ENCODE assay signal across 16 mouse cellular contexts in the genomic region with DNA sequence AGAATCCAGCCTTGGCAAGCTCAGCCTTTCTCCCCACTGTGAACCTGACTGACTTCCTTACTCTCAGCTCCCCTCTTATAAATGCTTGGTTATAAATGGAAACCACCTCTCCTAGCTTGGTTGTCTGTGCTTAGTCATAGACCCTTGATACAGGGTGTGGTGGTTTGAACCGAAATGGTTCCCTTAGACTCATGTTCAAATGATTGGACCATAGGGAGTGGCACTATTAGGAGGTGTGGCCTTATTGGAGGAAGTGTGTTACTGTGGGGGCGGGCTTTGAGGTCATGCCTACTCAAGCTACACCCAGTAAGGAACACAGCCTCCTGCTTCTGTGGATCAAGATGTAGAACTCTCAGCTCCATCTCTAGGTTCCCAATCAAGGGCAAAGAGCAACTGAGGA. TPM values are rescaled to one million over a fixed set of nuclear protein-coding genes. Genes with fewer than 3 reads are reported as not detected.
DNase-seq lines count a peak whose midpoint lies in the region; ATAC-seq and TF ChIP-seq lines count a peak whose summit lies in the region.
"Had no signal": no experiment of that assay in that cellular context is flagged by ENCODE, and none has a peak within 500 bp of the region (broad histone marks: within the 10 kb centered on the region; RNA-seq: fewer than 3 reads in every experiment).

No protein-coding gene starts in this region.

- H3K9ac ChIP-seq in intestine, embryonic 15.5 days, result no peak overlapping the region
- H3K9ac ChIP-seq in forebrain, embryonic 14.5 days (ENCODE audit: low read length), result no peak overlapping the region
- H3K9ac ChIP-seq: kidney, embryonic 15.5 days; limb, embryonic 12.5 days; neural tube, embryonic 13.5 days had no signal

- H3K27ac ChIP-seq in intestine, embryonic 15.5 days, result no peak overlapping the region
- no peak overlapping the region for H3K27ac ChIP-seq in forebrain, embryonic 14.5 days (ENCODE audit: low read depth, low read length)
- no peak overlapping the region for H3K27ac ChIP-seq in kidney, adult 2 months (ENCODE audit: insufficient read depth, low read depth, low read length)
- H3K27ac ChIP-seq: forebrain, embryonic 10.5 days; kidney, embryonic 15.5 days; limb, embryonic 12.5 days; neural tube, embryonic 13.5 days had no signal

- no peak overlapping the region for H3K4me3 ChIP-seq in intestine, embryonic 15.5 days (replicated peaks)
- H3K4me3 ChIP-seq in forebrain, embryonic 14.5 days (ENCODE audit: low read depth, low read length), result no peak overlapping the region
- no peak overlapping the region for H3K4me3 ChIP-seq in kidney, adult 2 months (ENCODE audit: insufficient read depth, low read depth, low read length)
- H3K4me3 ChIP-seq: forebrain, embryonic 10.5 days; kidney, embryonic 15.5 days; limb, embryonic 12.5 days; megakaryocyte, embryonic 14.5 days; neural tube, embryonic 13.5 days had no signal

- TF ChIP-seq POLR2A in kidney, adult 2 months (IDR thresholded peaks at IDR 0.05; ENCODE audit: low read depth, low read length), result no peak

- no peak for TF ChIP-seq CTCF in kidney, adult 2 months (conservative IDR thresholded peaks at IDR 0.05; ENCODE audit: insufficient read depth, insufficient read length, low read depth, low read length)

- ATAC-seq in intestine, embryonic 15.5 days, result peak; percentile 90
- ATAC-seq in neutrophil, adult 5-6 weeks (ENCODE audit: extremely low read depth, insufficient number of reproducible peaks, low FRiP score, poor library complexity, severe bottlenecking), result peak; percentile 51
- no peak for ATAC-seq in forebrain, embryonic 14.5 days

- H3K4me1 ChIP-seq in intestine, embryonic 15.5 days (replicated peaks), result no peaks in the 10 kb centered on the region
- H3K4me1 ChIP-seq in forebrain, embryonic 14.5 days (ENCODE audit: control insufficient read depth, insufficient read depth, low read length), result no peaks in the 10 kb centered on the region
- no peaks in the 10 kb centered on the region for H3K4me1 ChIP-seq in kidney, adult 2 months (ENCODE audit: control insufficient read depth, insufficient read depth, low read length)
- H3K4me1 ChIP-seq: limb, embryonic 12.5 days; neural tube, embryonic 13.5 days had no signal

- 75% methylated on average over 2 of the region's 2 CpGs for WGBS in intestine, embryonic 15.5 days
- WGBS in forebrain, embryonic 14.5 days, result 82% methylated on average over 2 of the region's 2 CpGs
- WGBS in kidney, adult 2 months, result 84% methylated on average over 2 of the region's 2 CpGs

- intact Hi-C loops in heart, postnatal 10 days (cut with DNase I), result no loop called here

- H3K36me3 ChIP-seq in intestine, embryonic 15.5 days, result no peaks in the 10 kb centered on the region
- H3K36me3 ChIP-seq in forebrain, embryonic 14.5 days (ENCODE audit: control insufficient read depth, insufficient read depth, low read length), result no peaks in the 10 kb centered on the region
- H3K36me3 ChIP-seq in kidney, adult 2 months (ENCODE audit: control insufficient read depth, insufficient read depth, low read length), result no peaks in the 10 kb centered on the region
- H3K36me3 ChIP-seq: forebrain, embryonic 10.5 days; kidney, embryonic 15.5 days; limb, embryonic 12.5 days; neural tube, embryonic 13.5 days had no signal

- no peaks in the 10 kb centered on the region for H3K9me3 ChIP-seq in intestine, embryonic 15.5 days
- H3K9me3 ChIP-seq in forebrain, embryonic 14.5 days (replicated peaks; ENCODE audit: control insufficient read depth, low read length), result no peaks in the 10 kb centered on the region
- H3K9me3 ChIP-seq: forebrain, embryonic 10.5 days; kidney, embryonic 15.5 days; limb, embryonic 12.5 days; neural tube, embryonic 13.5 days had no signal

- no peaks in the 10 kb centered on the region for H3K27me3 ChIP-seq in intestine, embryonic 15.5 days (replicated peaks)
- H3K27me3 ChIP-seq in forebrain, embryonic 14.5 days (replicated peaks; ENCODE audit: control insufficient read depth, insufficient read depth, low read length), result no peaks in the 10 kb centered on the region
- H3K27me3 ChIP-seq in kidney, adult 2 months (replicated peaks; ENCODE audit: control insufficient read depth, insufficient read depth, low read length), result no peaks in the 10 kb centered on the region
- H3K27me3 ChIP-seq: kidney, embryonic 15.5 days; limb, embryonic 12.5 days; megakaryocyte, embryonic 14.5 days; neural tube, embryonic 13.5 days had no signal

- DNase-seq in heart, adult 11 months, result peak; percentile 49
- DNase-seq in heart, postnatal 10 days, result no peak
- DNase-seq in T-cell, adult 2 months (ENCODE audit: low spot score), result peak; percentile 19
- DNase-seq in forebrain, embryonic 14.5 days (ENCODE audit: low spot score), result no peak
- no peak for DNase-seq in kidney, adult 2 months
- DNase-seq in spleen, postnatal 14 days (ENCODE audit: low spot score in 2 of 2), result no peak
- DNase-seq: gastrocnemius, postnatal 36 days; heart, postnatal 36 days; layer of hippocampus, adult 9-11 months had no signal

- no peak overlapping the region for H3K4me2 ChIP-seq in intestine, embryonic 15.5 days (replicated peaks)
- no peak overlapping the region for H3K4me2 ChIP-seq in forebrain, embryonic 14.5 days (ENCODE audit: low read length)
- H3K4me2 ChIP-seq: kidney, embryonic 15.5 days; limb, embryonic 12.5 days; neural tube, embryonic 13.5 days had no signal

RNA-seq across cellular contexts. Expression of a gene that starts 12.9 kb away (rescaled TPM):
- total RNA-seq in heart, postnatal 10 days (2021), result not detected
- polyA plus RNA-seq in intestine, embryonic 15.5 days (2015; fragmentation: Nextera tagmentation; extraction: Ambion mirVana), result 1.6 and 2.4 TPM in 2 replicates
- 5.4 and 5.5 TPM in 2 replicates for total RNA-seq in neutrophil, adult 5-6 weeks (2017)
- polyA plus RNA-seq in forebrain, embryonic 14.5 days (2014; fragmentation: Nextera tagmentation; extraction: Ambion mirVana), result not detected in 2 replicates
- polyA plus RNA-seq in kidney, adult 2 months (2012; rRNA removed), result 0.22 and 0.26 TPM in 2 replicates
- total RNA-seq: gastrocnemius, postnatal 36 days; heart, postnatal 36 days had no signal
- polyA plus RNA-seq: forebrain, embryonic 10.5 days; limb, embryonic 12.5 days had no signal

RNA-seq across cellular contexts. Expression of a gene that starts 56.5 kb away (rescaled TPM):
- under 1 TPM in 1 of 2 experiments, not detected in 1; 0.55 TPM for total RNA-seq in heart, postnatal 10 days (2021)
- polyA plus RNA-seq in intestine, embryonic 15.5 days (2015; fragmentation: Nextera tagmentation; extraction: Ambion mirVana), result not detected in 2 replicates
- not detected in 2 replicates for total RNA-seq in neutrophil, adult 5-6 weeks (2017)
- polyA plus RNA-seq in forebrain, embryonic 14.5 days (2014; fragmentation: Nextera tagmentation; extraction: Ambion mirVana), result not detected in 2 replicates
- polyA plus RNA-seq in kidney, adult 2 months (2012; rRNA removed), result not detected in 2 replicates
- total RNA-seq: heart, postnatal 36 days had no signal
- polyA plus RNA-seq: forebrain, embryonic 10.5 days; neural tube, embryonic 13.5 days had no signal

Comparison
In these comparisons a context has a peak if more than half of its experiments do, and no peak if none do; other contexts are left out.
1. DNase-seq: peak in heart, adult 11 months (single experiment) and T-cell, adult 2 months (single experiment); none in heart, postnatal 10 days (0 of 2), forebrain, embryonic 14.5 days (single experiment), kidney, adult 2 months (single experiment) and spleen, postnatal 14 days (0 of 2).